12 mouse cellular contexts compared by ENCODE assay signal in the genomic region with DNA sequence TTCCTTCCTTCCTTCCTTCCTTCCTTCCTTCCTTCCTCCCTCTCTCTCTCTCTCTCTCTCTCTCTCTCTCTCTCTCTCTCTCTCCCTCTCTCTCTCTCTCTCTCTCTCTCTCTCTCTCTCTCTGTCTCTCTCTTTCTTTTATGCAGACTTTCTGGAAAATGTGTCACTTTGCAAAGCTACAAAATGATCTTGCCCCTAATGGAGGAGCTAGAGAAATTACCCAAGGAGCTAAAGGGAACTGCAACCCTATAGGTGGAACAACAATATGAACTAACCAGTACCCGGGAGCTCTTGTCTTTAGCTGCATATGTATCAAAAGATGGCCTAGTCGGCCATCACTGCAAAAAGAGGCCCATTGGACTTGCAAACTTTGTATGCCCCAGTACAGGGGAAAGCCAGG. TPM values are rescaled to one million over a fixed set of nuclear protein-coding genes. Genes with fewer than 3 reads are reported as not detected.
A peak's percentile ranks its signal among the peaks of the same experiment; 100 is the strongest.
DNase-seq lines count a peak whose midpoint lies in the region; ATAC-seq and TF ChIP-seq lines count a peak whose summit lies in the region.
"Not testable (repeated sequence)": the region's sequence is repeated elsewhere in the genome, so short reads cannot be mapped to it uniquely, and the experiment has no call there.
"Had no signal": no experiment of that assay in that cellular context is flagged by ENCODE, and none has a peak within 500 bp of the region (broad histone marks: within the 10 kb centered on the region; RNA-seq: fewer than 3 reads in every experiment).

TSS of gene Nek10 (plus strand) at position 301 of the 400 bp plus-strand sequence.

- not testable (repeated sequence) for DNase-seq in forebrain, postnatal 0 days; limb, embryonic 11.5 days (ENCODE audit: low spot score)

- not testable (repeated sequence) for TF ChIP-seq CTCF in E14TG2a.4 (conservative IDR thresholded peaks at IDR 0.05; ENCODE audit: low read length); forebrain, postnatal 0 days (IDR thresholded peaks at IDR 0.05; ENCODE audit: low read depth)

- not testable (repeated sequence) for H3K27me3 ChIP-seq in E14TG2a.4 (ENCODE audit: insufficient read depth, low read length); embryonic facial prominence, embryonic 13.5 days; forebrain, postnatal 0 days (ENCODE audit: insufficient read depth, low read length); hindbrain, embryonic 16.5 days (replicated peaks; ENCODE audit: control insufficient read depth, insufficient read depth, low read length); kidney, embryonic 16.5 days (ENCODE audit: insufficient read depth, low read length); limb, embryonic 11.5 days (ENCODE audit: control insufficient read depth, insufficient read depth, low read length); limb, embryonic 15.5 days; midbrain, embryonic 16.5 days (ENCODE audit: control insufficient read depth, insufficient read depth, low read depth, low read length)

- not testable (repeated sequence) for ATAC-seq in embryonic facial prominence, embryonic 13.5 days (ENCODE audit: insufficient number of reproducible peaks, insufficient read depth, low FRiP score, low TSS enrichment, low read depth); forebrain, postnatal 0 days; hindbrain, embryonic 16.5 days; kidney, embryonic 16.5 days (ENCODE audit: low FRiP score, low TSS enrichment); limb, embryonic 11.5 days (ENCODE audit: insufficient number of reproducible peaks, low FRiP score, low TSS enrichment, low read depth); limb, embryonic 15.5 days (ENCODE audit: insufficient number of reproducible peaks, low FRiP score, low TSS enrichment, low read depth); midbrain, embryonic 16.5 days

- H3K4me3 ChIP-seq in E14TG2a.4 (replicated peaks; ENCODE audit: low read length) = peak within 1 kb of the TSS; percentile 53
- not testable (repeated sequence) for H3K4me3 ChIP-seq in embryonic facial prominence, embryonic 13.5 days; forebrain, postnatal 0 days (ENCODE audit: low read depth, low read length); kidney, embryonic 16.5 days (ENCODE audit: low read length); limb, embryonic 11.5 days (ENCODE audit: low read depth, low read length); limb, embryonic 15.5 days
- peak within 1 kb of the TSS; percentile 16; the same call in 1 of the 2 replicates for H3K4me3 ChIP-seq in hindbrain, embryonic 16.5 days (ENCODE audit: low read length)
- peak within 1 kb of the TSS; percentile 13 for H3K4me3 ChIP-seq in midbrain, embryonic 16.5 days (ENCODE audit: low read depth, low read length)

- H3K27ac ChIP-seq in embryonic facial prominence, embryonic 13.5 days; forebrain, postnatal 0 days (ENCODE audit: low read depth, low read length); hindbrain, embryonic 16.5 days (ENCODE audit: low read depth, low read length); kidney, embryonic 16.5 days (ENCODE audit: low read length); limb, embryonic 11.5 days (replicated peaks; ENCODE audit: low read depth, low read length); limb, embryonic 15.5 days; midbrain, embryonic 16.5 days (ENCODE audit: low read length): not testable (repeated sequence)

- not testable (repeated sequence) for H3K9me3 ChIP-seq in E14TG2a.4 (ENCODE audit: low read length); embryonic facial prominence, embryonic 13.5 days; forebrain, postnatal 0 days (ENCODE audit: low read length); hindbrain, embryonic 16.5 days (ENCODE audit: control insufficient read depth, low read length); kidney, embryonic 16.5 days (ENCODE audit: low read length); limb, embryonic 11.5 days (ENCODE audit: control insufficient read depth, low read length); limb, embryonic 15.5 days; midbrain, embryonic 16.5 days (replicated peaks; ENCODE audit: control insufficient read depth, low read length, poor library complexity, severe bottlenecking)

- WGBS in embryonic facial prominence, embryonic 13.5 days = 47% methylated on average over 1 of the region's 2 CpGs
- WGBS in forebrain, postnatal 0 days = no CpG with 5 or more reads among the region's 2 CpGs
- 38% methylated on average over 1 of the region's 2 CpGs for WGBS in hindbrain, embryonic 16.5 days
- WGBS in kidney, embryonic 16.5 days = no CpG with 5 or more reads among the region's 2 CpGs
- WGBS in limb, embryonic 11.5 days = 86% methylated on average over 1 of the region's 2 CpGs
- WGBS in limb, embryonic 15.5 days = 64% methylated on average over 1 of the region's 2 CpGs
- WGBS in midbrain, embryonic 16.5 days = no CpG with 5 or more reads among the region's 2 CpGs

- H3K9ac ChIP-seq in embryonic facial prominence, embryonic 13.5 days; forebrain, postnatal 0 days; hindbrain, embryonic 16.5 days (ENCODE audit: low read depth, low read length); kidney, embryonic 16.5 days (replicated peaks; ENCODE audit: low read length); limb, embryonic 11.5 days (ENCODE audit: low read length); limb, embryonic 15.5 days; midbrain, embryonic 16.5 days (ENCODE audit: low read depth, low read length): not testable (repeated sequence)

- H3K4me1 ChIP-seq in E14TG2a.4 (replicated peaks; ENCODE audit: low read depth, low read length); embryonic facial prominence, embryonic 13.5 days; forebrain, postnatal 0 days (ENCODE audit: insufficient read depth); hindbrain, embryonic 16.5 days (ENCODE audit: control insufficient read depth, insufficient read depth, low read depth, low read length); kidney, embryonic 16.5 days (ENCODE audit: insufficient read depth, low read length); limb, embryonic 11.5 days (ENCODE audit: control insufficient read depth, insufficient read depth, low read length); limb, embryonic 15.5 days; midbrain, embryonic 16.5 days (ENCODE audit: control insufficient read depth, insufficient read depth, low read length): not testable (repeated sequence)

- H3K4me2 ChIP-seq in embryonic facial prominence, embryonic 13.5 days = peak within 1 kb of the TSS; percentile 19
- H3K4me2 ChIP-seq in forebrain, postnatal 0 days (ENCODE audit: low read depth) = peak within 1 kb of the TSS; percentile 39
- H3K4me2 ChIP-seq in hindbrain, embryonic 16.5 days (ENCODE audit: low read length) = peak within 1 kb of the TSS; percentile 37
- H3K4me2 ChIP-seq in kidney, embryonic 16.5 days (replicated peaks; ENCODE audit: low read depth, low read length) = peak within 1 kb of the TSS; percentile 17; the same call in 1 of the 2 replicates
- H3K4me2 ChIP-seq in limb, embryonic 11.5 days (ENCODE audit: low read depth, severe bottlenecking) = 0 out of 2 replicates have a peak within 1 kb of the TSS, but pooled peaks have one; percentile 2
- H3K4me2 ChIP-seq in limb, embryonic 15.5 days = 0 out of 2 replicates have a peak within 1 kb of the TSS, but pooled peaks have one; percentile 5
- peak within 1 kb of the TSS; percentile 41 for H3K4me2 ChIP-seq in midbrain, embryonic 16.5 days (ENCODE audit: low read length)

- H3K36me3 ChIP-seq in E14TG2a.4 (ENCODE audit: insufficient read depth, low read length); forebrain, postnatal 0 days (ENCODE audit: insufficient read depth); hindbrain, embryonic 16.5 days (ENCODE audit: control insufficient read depth, insufficient read depth, low read length); kidney, embryonic 16.5 days (ENCODE audit: insufficient read depth, low read length); limb, embryonic 11.5 days (ENCODE audit: control insufficient read depth, insufficient read depth, low read length); limb, embryonic 15.5 days; midbrain, embryonic 16.5 days (ENCODE audit: control insufficient read depth, insufficient read depth, low read length): not testable (repeated sequence)
- peaks cover 12% of the 10 kb centered on the region for H3K36me3 ChIP-seq in embryonic facial prominence, embryonic 13.5 days

RNA-seq across cellular contexts. Expression of gene Nek10, which starts in this region (rescaled TPM):
- 0.03 and 0.14 TPM in 2 replicates for polyA plus RNA-seq in embryonic facial prominence, embryonic 13.5 days (2015; fragmentation: Nextera tagmentation; extraction: Ambion mirVana)
- 1.1 and 3.0 TPM in 2 replicates for total RNA-seq in forebrain, postnatal 0 days (2014; rRNA removed)
- polyA plus RNA-seq in forebrain, postnatal 0 days (2015; fragmentation: Nextera tagmentation; extraction: Ambion mirVana) = 0.18 and 0.25 TPM in 2 replicates
- polyA plus RNA-seq in hindbrain, embryonic 16.5 days (2015; fragmentation: Nextera tagmentation; extraction: Ambion mirVana) = 0.09 and 0.10 TPM in 2 replicates
- polyA plus RNA-seq in kidney, embryonic 16.5 days (2015; fragmentation: Nextera tagmentation; extraction: Ambion mirVana) = 0.01 TPM in 1 of 2 replicates, not detected in the other
- polyA plus RNA-seq in limb, embryonic 11.5 days (2014; fragmentation: Nextera tagmentation; extraction: Ambion mirVana) = 0.05 TPM in 1 of 2 replicates, not detected in the other
- polyA plus RNA-seq in limb, embryonic 15.5 days (2015; fragmentation: Nextera tagmentation; extraction: Ambion mirVana) = 0.05 and 0.26 TPM in 2 replicates
- 0.11 and 0.54 TPM in 2 replicates for polyA plus RNA-seq in midbrain, embryonic 16.5 days (2015; fragmentation: Nextera tagmentation; extraction: Ambion mirVana)
- total RNA-seq: granulocyte monocyte progenitor cell, adult 5-6 weeks had no signal
- polyA plus RNA-seq: G1E; heart, embryonic 10.5 days; Patski had no signal
